In the genomic region with DNA sequence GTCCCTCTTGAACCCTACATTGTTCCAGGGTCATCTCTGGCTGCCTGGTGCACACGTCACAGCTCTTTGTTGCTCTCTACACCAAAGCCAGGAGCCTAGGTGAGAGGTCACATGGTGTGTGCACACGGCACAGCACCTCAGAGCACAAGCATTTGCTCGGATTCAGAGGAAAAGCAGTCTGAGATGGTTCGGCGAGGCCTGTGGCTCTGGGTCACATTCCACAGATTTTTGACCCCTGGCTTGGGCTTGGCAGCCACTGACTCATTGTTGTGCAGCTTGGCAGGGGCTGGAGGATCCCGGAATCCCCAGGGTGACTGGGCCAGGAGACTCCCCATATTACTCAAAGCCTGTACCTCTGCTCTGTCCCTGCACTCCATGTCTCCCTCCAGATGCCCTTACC, we compare ENCODE assay signal across 9 mouse cellular contexts. TPM values are rescaled to one million over a fixed set of nuclear protein-coding genes. Genes with fewer than 3 reads are reported as not detected.
DNase-seq lines count a peak whose midpoint lies in the region; ATAC-seq lines count a peak whose summit lies in the region.
"Had no signal": no experiment of that assay in that cellular context is flagged by ENCODE, and none has a peak within 500 bp of the region (broad histone marks: within the 10 kb centered on the region; RNA-seq: fewer than 3 reads in every experiment).

No protein-coding gene starts in this region.

- peaks cover 23% of the 10 kb centered on the region for H3K36me3 ChIP-seq in forebrain, embryonic 10.5 days (replicated peaks)
- H3K36me3 ChIP-seq in forebrain, embryonic 15.5 days = no peaks in the 10 kb centered on the region

- no peaks in the 10 kb centered on the region for H3K27me3 ChIP-seq in forebrain, embryonic 10.5 days (ENCODE audit: poor library complexity, severe bottlenecking)
- no peaks in the 10 kb centered on the region for H3K27me3 ChIP-seq in forebrain, embryonic 15.5 days
- H3K27me3 ChIP-seq: embryonic facial prominence, embryonic 15.5 days had no signal

- ATAC-seq in forebrain, embryonic 15.5 days (replicated peaks) = no peak
- no peak for ATAC-seq in cerebellum, adult (ENCODE audit: insufficient number of reproducible peaks, low FRiP score, low TSS enrichment)

- 5% methylated on average over 6 of the region's 6 CpGs for WGBS in forebrain, embryonic 10.5 days
- 32% methylated on average over 6 of the region's 6 CpGs for WGBS in forebrain, embryonic 15.5 days

- peak overlapping the region; percentile 56 for H3K27ac ChIP-seq in forebrain, embryonic 10.5 days
- no peak overlapping the region for H3K27ac ChIP-seq in forebrain, embryonic 15.5 days (replicated peaks)
- H3K27ac ChIP-seq: embryonic facial prominence, embryonic 15.5 days had no signal

- no peak overlapping the region for H3K4me2 ChIP-seq in forebrain, embryonic 15.5 days (replicated peaks)
- H3K4me2 ChIP-seq: embryonic facial prominence, embryonic 15.5 days had no signal

- no peaks in the 10 kb centered on the region for H3K9me3 ChIP-seq in forebrain, embryonic 10.5 days
- no peaks in the 10 kb centered on the region for H3K9me3 ChIP-seq in forebrain, embryonic 15.5 days
- H3K9me3 ChIP-seq: embryonic facial prominence, embryonic 15.5 days had no signal

- H3K4me3 ChIP-seq in forebrain, embryonic 10.5 days = no peak overlapping the region
- H3K4me3 ChIP-seq in forebrain, embryonic 15.5 days = no peak overlapping the region
- H3K4me3 ChIP-seq: embryonic facial prominence, embryonic 15.5 days had no signal

- peak; percentile 53 for DNase-seq in forebrain, embryonic 10.5 days (ENCODE audit: extremely low spot score, low spot score)
- peak; percentile 92 for DNase-seq in adrenal gland, adult 2 months
- DNase-seq in heart, adult 8-10 months (ENCODE audit: low spot score) = peak; percentile 77
- DNase-seq in kidney, postnatal 25 days = peak; percentile 82 to 85
- DNase-seq in testis, postnatal 14 days (ENCODE audit: low spot score) = peak; percentile 30
- DNase-seq in spleen, postnatal 10 days (ENCODE audit: low spot score in 2 of 2) = no peak

- peaks cover 64% of the 10 kb centered on the region for H3K4me1 ChIP-seq in forebrain, embryonic 10.5 days
- peaks cover 20% of the 10 kb centered on the region for H3K4me1 ChIP-seq in forebrain, embryonic 15.5 days

- no peak overlapping the region for H3K9ac ChIP-seq in forebrain, embryonic 15.5 days (replicated peaks)
- H3K9ac ChIP-seq: embryonic facial prominence, embryonic 15.5 days had no signal

RNA-seq across cellular contexts. Expression of a gene that starts 34.8 kb away (rescaled TPM):
- polyA plus RNA-seq in forebrain, embryonic 10.5 days (2016; fragmentation: Nextera tagmentation; extraction: Ambion mirVana) = 120 and 134 TPM in 2 replicates
- 90.0 and 110 TPM in 2 replicates for polyA plus RNA-seq in forebrain, embryonic 15.5 days (2015; fragmentation: Nextera tagmentation; extraction: Ambion mirVana)
- total RNA-seq in adrenal gland, adult 2 months (2021) = 10 to 100 TPM in 1 of 2 experiments, 1 to 10 TPM in 1; 7.6 to 20.6 TPM
- 17.2 and 23.7 TPM in 2 replicates for polyA plus RNA-seq in adrenal gland, adult 2 months (2012; rRNA removed)
- total RNA-seq in heart, adult 8-10 months (2022) = 1 to 10 TPM; 2.3 to 5.0 (median 2.7) TPM

Comparison
In these comparisons a context has a peak if more than half of its experiments do, and no peak if none do; other contexts are left out.
1. DNase-seq: peak in forebrain, embryonic 10.5 days (single experiment), adrenal gland, adult 2 months (single experiment), heart, adult 8-10 months (single experiment), kidney, postnatal 25 days (2 of 2) and testis, postnatal 14 days (single experiment); none in spleen, postnatal 10 days (0 of 2).